8 mouse cellular contexts compared by ENCODE assay signal in genomic region chr1:183439036-183439435, GRCm38 (mm10). TPM values are rescaled to one million over a fixed set of nuclear protein-coding genes. Genes with fewer than 3 reads are reported as not detected.
A peak's percentile ranks its signal among the peaks of the same experiment; 100 is the strongest.
DNase-seq lines count a peak whose midpoint lies in the region; ATAC-seq and TF ChIP-seq lines count a peak whose summit lies in the region.

No protein-coding gene starts in this region.

- H3K36me3 ChIP-seq in MEL (ENCODE audit: control insufficient read depth in 1 of 2, insufficient read depth in 2 of 2, low read length in 2 of 2), result no peaks in the 10 kb centered on the region
- H3K36me3 ChIP-seq in hindbrain, embryonic 11.5 days (ENCODE audit: control insufficient read depth, insufficient read depth, low read length), result no peaks in the 10 kb centered on the region
- no peaks in the 10 kb centered on the region for H3K36me3 ChIP-seq in lung, postnatal 0 days (ENCODE audit: insufficient read depth, low read length)

- TF ChIP-seq EP300 in MEL (IDR thresholded peaks at IDR 0.05; ENCODE audit: low read depth in 1 of 2, low read length in 2 of 2), result no peak
- no peak for TF ChIP-seq EP300 in lung, postnatal 0 days (IDR thresholded peaks at IDR 0.05)

- TF ChIP-seq CTCF in MEL (IDR thresholded peaks at IDR 0.05 in 2 of 3, conservative IDR thresholded peaks at IDR 0.05 in 1 of 3; ENCODE audit: control insufficient read depth in 1 of 3, insufficient read depth in 1 of 3, low read depth in 2 of 3, low read length in 3 of 3, poor library complexity in 1 of 3, severe bottlenecking in 1 of 3), result peak; percentile 84 to 97 (median 94)
- peak; percentile 92 for TF ChIP-seq CTCF in lung, postnatal 0 days (IDR thresholded peaks at IDR 0.05)

- H3K9ac ChIP-seq in MEL (ENCODE audit: control insufficient read depth, low read depth, low read length, poor library complexity, severe bottlenecking), result peak overlapping the region; percentile 82
- no peak overlapping the region for H3K9ac ChIP-seq in hindbrain, embryonic 11.5 days (ENCODE audit: low read depth, low read length)
- no peak overlapping the region for H3K9ac ChIP-seq in lung, postnatal 0 days (replicated peaks; ENCODE audit: low read depth)

- peak; percentile 76 for ATAC-seq in cerebellum, adult (ENCODE audit: insufficient number of reproducible peaks, low FRiP score, low TSS enrichment)
- ATAC-seq in frontal cortex, adult (ENCODE audit: low TSS enrichment), result peak; percentile 70
- no peak for ATAC-seq in hindbrain, embryonic 11.5 days (ENCODE audit: low FRiP score)
- ATAC-seq in lung, postnatal 0 days, result peak; percentile 75

- no peak overlapping the region; the same call in 1 of the 2 replicates for H3K4me2 ChIP-seq in hindbrain, embryonic 11.5 days (replicated peaks; ENCODE audit: low read depth, low read length)
- peak overlapping the region; percentile 46 for H3K4me2 ChIP-seq in lung, postnatal 0 days (replicated peaks; ENCODE audit: low read depth, low read length)

- TF ChIP-seq POLR2A in MEL (IDR thresholded peaks at IDR 0.05; ENCODE audit: control insufficient read depth in 1 of 2, insufficient read depth in 1 of 2, low read depth in 1 of 2, low read length in 2 of 2, poor library complexity in 1 of 2), result peak in 1 of 2 experiments; percentile 36; a peak in 1 of 4 replicates

- peak; percentile 88 for TF ChIP-seq RAD21 in MEL (IDR thresholded peaks at IDR 0.05; ENCODE audit: low read depth, low read length)

- no peaks in the 10 kb centered on the region for H3K27me3 ChIP-seq in MEL (ENCODE audit: control insufficient read depth in 1 of 2, insufficient read depth in 2 of 2, low read length in 2 of 2)
- no peaks in the 10 kb centered on the region for H3K27me3 ChIP-seq in hindbrain, embryonic 11.5 days (ENCODE audit: control insufficient read depth, insufficient read depth, low read length)
- no peaks in the 10 kb centered on the region for H3K27me3 ChIP-seq in lung, postnatal 0 days (replicated peaks; ENCODE audit: insufficient read depth, low read length)

- H3K27ac ChIP-seq in MEL (ENCODE audit: control insufficient read depth, low read depth, low read length), result no peak overlapping the region
- no peak overlapping the region for H3K27ac ChIP-seq in hindbrain, embryonic 11.5 days (ENCODE audit: low read depth, low read length)
- H3K27ac ChIP-seq in lung, postnatal 0 days (ENCODE audit: low read length), result no peak overlapping the region

- no peaks in the 10 kb centered on the region for H3K79me2 ChIP-seq in MEL (ENCODE audit: control insufficient read depth, insufficient read depth, low read length, poor library complexity)

- DNase-seq in MEL (ENCODE audit: low read depth, low spot score), result peak; percentile 80
- DNase-seq in hindbrain, embryonic 11.5 days (ENCODE audit: low spot score), result peak; percentile 51
- DNase-seq in layer of hippocampus, postnatal 14 days (ENCODE audit: low spot score in 2 of 2), result peak; percentile 67 to 72
- peak; percentile 65 for DNase-seq in lung, postnatal 0 days (ENCODE audit: low spot score)
- DNase-seq in right cerebral cortex, adult 18-20 months, result peak; percentile 31
- peak; percentile 72 for DNase-seq in urinary bladder, adult 2 months (ENCODE audit: low spot score)

- H3K9me3 ChIP-seq in MEL (replicated peaks; ENCODE audit: insufficient read depth, low read length), result no peaks in the 10 kb centered on the region
- no peaks in the 10 kb centered on the region for H3K9me3 ChIP-seq in hindbrain, embryonic 11.5 days (ENCODE audit: control insufficient read depth, low read length)
- 0 out of 2 replicates have a peak, but pooled peaks cover 4% of the 10 kb centered on the region for H3K9me3 ChIP-seq in lung, postnatal 0 days (ENCODE audit: low read length)

- 27% methylated on average over 22 of the region's 22 CpGs for WGBS in hindbrain, embryonic 11.5 days
- 28% methylated on average over 22 of the region's 22 CpGs for WGBS in lung, postnatal 0 days

- H3K4me1 ChIP-seq in MEL (ENCODE audit: control insufficient read depth in 1 of 2, insufficient read depth in 2 of 2, low read length in 2 of 2), result no peaks in the 10 kb centered on the region
- no peaks in the 10 kb centered on the region for H3K4me1 ChIP-seq in hindbrain, embryonic 11.5 days (replicated peaks; ENCODE audit: control insufficient read depth, insufficient read depth, low read length)
- H3K4me1 ChIP-seq in lung, postnatal 0 days (ENCODE audit: insufficient read depth, low read depth, low read length), result no peaks in the 10 kb centered on the region

- peak overlapping the region; percentile 79 to 96 for H3K4me3 ChIP-seq in MEL (ENCODE audit: control insufficient read depth in 1 of 2, insufficient read depth in 1 of 2, low read depth in 2 of 2, low read length in 2 of 2)
- no peak overlapping the region for H3K4me3 ChIP-seq in hindbrain, embryonic 11.5 days (ENCODE audit: low read depth, low read length)
- peak overlapping the region; percentile 27 for H3K4me3 ChIP-seq in lung, postnatal 0 days (ENCODE audit: low read depth, low read length)

TF ChIP-seq in MEL, 35 proteins besides CTCF, POLR2A, EP300 and RAD21 (continues in another document):
- no peak for TF ChIP-seq NRF1 (IDR thresholded peaks at IDR 0.05; ENCODE audit: insufficient read depth, low read depth, low read length, poor library complexity, severe bottlenecking)
- TF ChIP-seq SIN3A (IDR thresholded peaks at IDR 0.05; ENCODE audit: low read length), result peak; percentile 39; the same call in 1 of the 2 replicates
- TF ChIP-seq GABPA (IDR thresholded peaks at IDR 0.05; ENCODE audit: low read depth, low read length), result no peak
- no peak for TF ChIP-seq POLR2AphosphoS2 (IDR thresholded peaks at IDR 0.05; ENCODE audit: low read length)
- TF ChIP-seq E2F4 (IDR thresholded peaks at IDR 0.05; ENCODE audit: borderline replicate concordance, low read depth, low read length), result no peak
- no peak for TF ChIP-seq CHD2 (IDR thresholded peaks at IDR 0.05; ENCODE audit: low read length)
- TF ChIP-seq MEF2A (IDR thresholded peaks at IDR 0.05; ENCODE audit: extremely low read depth, insufficient replicate concordance, low read depth, low read length, poor library complexity, severe bottlenecking), result no peak
- TF ChIP-seq MAZ (IDR thresholded peaks at IDR 0.05; ENCODE audit: low read depth, low read length), result no peak
- TF ChIP-seq ETS1 (IDR thresholded peaks at IDR 0.05; ENCODE audit: low read depth, low read length), result no peak
- no peak for TF ChIP-seq GATA1 (IDR thresholded peaks at IDR 0.05; ENCODE audit: low read depth, low read length)
- TF ChIP-seq TAL1 (IDR thresholded peaks at IDR 0.05; ENCODE audit: low read length), result no peak
- 0 out of 2 replicates have a peak, but pooled peaks have one; percentile 15 for TF ChIP-seq ZNF384 (IDR thresholded peaks at IDR 0.05; ENCODE audit: low read depth, low read length)
- no peak for TF ChIP-seq RCOR1 (IDR thresholded peaks at IDR 0.05; ENCODE audit: low read depth, low read length)
- TF ChIP-seq UBTF (IDR thresholded peaks at IDR 0.05; ENCODE audit: borderline replicate concordance, insufficient read depth, low read depth, low read length), result no peak
- no peak for TF ChIP-seq MAFK (IDR thresholded peaks at IDR 0.05; ENCODE audit: borderline replicate concordance, low read depth, low read length)
- TF ChIP-seq MAX (IDR thresholded peaks at IDR 0.05; ENCODE audit: low read length), result no peak
- no peak for TF ChIP-seq USF1 (IDR thresholded peaks at IDR 0.05; ENCODE audit: low read depth, low read length)
- TF ChIP-seq ELF1 (IDR thresholded peaks at IDR 0.05; ENCODE audit: low read depth, low read length), result no peak
- no peak for TF ChIP-seq USF2 (IDR thresholded peaks at IDR 0.05; ENCODE audit: borderline replicate concordance in 1 of 2, insufficient read depth in 1 of 2, low read depth in 1 of 2, low read length in 2 of 2)
- peak; percentile 71 for TF ChIP-seq MXI1 (IDR thresholded peaks at IDR 0.05; ENCODE audit: low read depth, low read length)
- 0 out of 2 replicates have a peak, but pooled peaks have one; percentile 20 for TF ChIP-seq NELFE (IDR thresholded peaks at IDR 0.05; ENCODE audit: low read depth, low read length)
- peak; percentile 80 for TF ChIP-seq SMC3 (IDR thresholded peaks at IDR 0.05; ENCODE audit: low read depth, low read length)
- no peak for TF ChIP-seq TBP (IDR thresholded peaks at IDR 0.05; ENCODE audit: low read depth, low read length)
- no peak for TF ChIP-seq ZKSCAN1 (IDR thresholded peaks at IDR 0.05; ENCODE audit: low read depth, low read length)
- TF ChIP-seq MYC (IDR thresholded peaks at IDR 0.05; ENCODE audit: low read depth, low read length), result 0 out of 2 replicates have a peak, but pooled peaks have one; percentile 28
- no peak for TF ChIP-seq ZMIZ1 (IDR thresholded peaks at IDR 0.05; ENCODE audit: low read depth, low read length)
- no peak for TF ChIP-seq MYB (IDR thresholded peaks at IDR 0.05; ENCODE audit: low read depth, low read length)
- no peak for TF ChIP-seq BHLHE40 (IDR thresholded peaks at IDR 0.05; ENCODE audit: borderline replicate concordance, low read depth, low read length)
- no peak for TF ChIP-seq KAT2A (conservative IDR thresholded peaks at IDR 0.05; ENCODE audit: low read depth, low read length)
- TF ChIP-seq HCFC1 (IDR thresholded peaks at IDR 0.05; ENCODE audit: low read depth, low read length), result no peak
- 0 out of 2 replicates have a peak, but pooled peaks have one; percentile 17 for TF ChIP-seq TCF12 (IDR thresholded peaks at IDR 0.05; ENCODE audit: low read depth, low read length)

RNA-seq across cellular contexts. Expression of gene Hhipl2, which starts 21.0 kb away (rescaled TPM):
- 0.08 TPM in 1 of 2 replicates, not detected in the other for total RNA-seq in MEL (2012; rRNA removed)
- polyA plus RNA-seq in MEL (2012; ENCODE audit: insufficient read depth in 1 of 2, insufficient read length in 2 of 2, low read depth in 1 of 2, low replicate concordance in 2 of 2, missing spikeins in 1 of 2), result under 1 TPM in 1 of 2 experiments, not detected in 1; 0.63 TPM
- 0.47 and 0.54 TPM in 2 replicates for polyA plus RNA-seq in hindbrain, embryonic 11.5 days (2014; fragmentation: Nextera tagmentation; extraction: Ambion mirVana)
- 1 to 10 TPM in 1 of 2 experiments, not detected in 1; 1.1 TPM for total RNA-seq in layer of hippocampus, postnatal 14 days (2021)
- 0.06 TPM in 1 of 2 replicates, not detected in the other for polyA plus RNA-seq in lung, postnatal 0 days (2015; fragmentation: Nextera tagmentation; extraction: Ambion mirVana)
- 0.27 and 0.34 TPM in 2 replicates for polyA plus RNA-seq in urinary bladder, adult 2 months (2012; rRNA removed)

RNA-seq across cellular contexts. Expression of gene Taf1a, which starts 50.3 kb away (rescaled TPM):
- 15.5 and 21.5 TPM in 2 replicates for total RNA-seq in MEL (2012; rRNA removed)
- polyA plus RNA-seq in MEL (2012; ENCODE audit: insufficient read depth in 1 of 2, insufficient read length in 2 of 2, low read depth in 1 of 2, low replicate concordance in 2 of 2, missing spikeins in 1 of 2), result 10 to 100 TPM in 1 of 2 experiments, not detected in 1; 23.8 TPM
- 18.4 and 20.2 TPM in 2 replicates for polyA plus RNA-seq in hindbrain, embryonic 11.5 days (2014; fragmentation: Nextera tagmentation; extraction: Ambion mirVana)
- total RNA-seq in layer of hippocampus, postnatal 14 days (2021), result 10 to 100 TPM; 14.2 to 15.6 TPM
- polyA plus RNA-seq in lung, postnatal 0 days (2015; fragmentation: Nextera tagmentation; extraction: Ambion mirVana), result 9.5 and 11.1 TPM in 2 replicates
- polyA plus RNA-seq in urinary bladder, adult 2 months (2012; rRNA removed), result 32.8 and 43.1 TPM in 2 replicates
